Mouse (Mus musculus) neural tube, embryonic 11.5 days (tissue): Measurements from ENCODE around the gene Zfp280d. TPM values are rescaled to one million over a fixed set of nuclear protein-coding genes. Genes with fewer than 3 reads are reported as not detected.

ENCODE experiments used
- ATAC-seq: fragments of 200-750 bp; cut with Nextera tagmentation; 2 replicates; pipeline ENCODE4 v1.8.0; 2017; ENCODE audit warnings: moderate number of reproducible peaks, mild to moderate bottlenecking, moderate TSS enrichment, moderate library complexity; ENCODE audit not compliant: insufficient read depth, low FRiP score, low TSS enrichment
- DNase-seq: peaks from one replicate; pipeline ENCODE4 v3.0.0-alpha.2; 2015; ENCODE audit warnings: low spot score
- H3K27ac ChIP-seq: fragments of 300-500 bp; sonication (generic); 2 replicates; pipeline ENCODE4 v1.5.1; 2014; ENCODE audit warnings: low read depth, mild to moderate bottlenecking, low read length
- H3K27me3 ChIP-seq: fragments of 300-500 bp; sonication (generic); 2 replicates; pipeline ENCODE4 v1.6.1; 2014; ENCODE audit warnings: mild to moderate bottlenecking, low read length, mixed read lengths; ENCODE audit not compliant: control insufficient read depth, insufficient read depth
- H3K36me3 ChIP-seq: fragments of 300-500 bp; sonication (generic); 2 replicates; pipeline ENCODE4 v1.6.1; 2014; ENCODE audit warnings: mild to moderate bottlenecking, low read length, moderate library complexity, mixed read lengths; ENCODE audit not compliant: control insufficient read depth, insufficient read depth
- H3K4me1 ChIP-seq: fragments of 300-500 bp; sonication (generic); 2 replicates; pipeline ENCODE4 v1.6.1; 2014; ENCODE audit warnings: low read length, mixed read lengths; ENCODE audit not compliant: control insufficient read depth, insufficient read depth
- H3K4me2 ChIP-seq: fragments of 300-500 bp; sonication (generic); 2 replicates; pipeline ENCODE4 v1.6.1; 2014; ENCODE audit warnings: low read depth, mild to moderate bottlenecking, moderate library complexity
- H3K4me3 ChIP-seq: fragments of 300-500 bp; sonication (generic); 2 replicates; pipeline ENCODE4 v1.5.1; 2014; ENCODE audit warnings: low read depth, low read length
- H3K9ac ChIP-seq: fragments of 300-500 bp; sonication (generic); 2 replicates; pipeline ENCODE4 v1.6.1; 2014; ENCODE audit warnings: mild to moderate bottlenecking, low read length
- H3K9me3 ChIP-seq: fragments of 300-500 bp; sonication (generic); 2 replicates; pipeline ENCODE4 v1.6.1; 2016; ENCODE audit warnings: low read length; ENCODE audit not compliant: control insufficient read depth
- WGBS: fragments of 180-500 bp; shearing (Covaris S2); extraction: QIAGEN DNeasy Blood & Tissue Kit; methylation state at CpG from one replicate; pipeline ENCODE4 v1.1.7; 2014; 5-methylcytosine and 5-hydroxymethylcytosine counted together
- polyA plus RNA-seq: library from polyadenylated mRNA; unstranded; fragments of >200 nt; fragmentation: Nextera tagmentation; extraction: Ambion mirVana; gene quantifications from 2 replicates; pipeline ENCODE4 v1.2.1, GENCODE M21; 2014

Zfp280d gene
- polyA plus RNA-seq, 1 experiment from 2014 or later, result 50.6 TPM

DNA sequence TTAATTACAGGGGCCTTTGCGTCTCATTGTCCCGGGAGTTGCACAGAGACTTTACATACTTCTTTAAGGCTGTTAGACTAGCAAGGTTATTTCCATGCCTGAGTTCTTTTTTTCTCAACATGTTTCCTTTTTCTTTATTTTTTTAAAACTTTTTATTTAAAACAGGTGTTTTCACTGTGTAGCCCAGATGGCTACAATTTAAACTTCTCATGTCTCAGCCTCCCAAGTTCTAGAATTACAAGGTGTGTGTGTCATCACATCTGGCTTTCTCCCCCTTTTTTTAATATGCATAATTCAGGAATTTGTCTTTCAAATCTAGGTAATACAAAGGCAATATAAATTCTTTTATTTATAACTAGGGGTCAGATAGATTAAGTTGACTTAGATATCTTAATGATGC is 58.6 kb downstream of the Zfp280d start:
- H3K36me3 ChIP-seq, result no peaks in the 10 kb centered on the region; the same call in 1 of the 2 replicates
- ATAC-seq, result no peak
- no peaks in the 10 kb centered on the region for H3K27me3 ChIP-seq
- no peak overlapping the region for H3K4me3 ChIP-seq
- H3K9me3 ChIP-seq, result no peaks in the 10 kb centered on the region
- no peaks in the 10 kb centered on the region for H3K4me1 ChIP-seq
- H3K27ac ChIP-seq, result no peak overlapping the region
- 82% methylated on average over 2 of the region's 2 CpGs for WGBS
- no peak overlapping the region for H3K9ac ChIP-seq
- no peak for DNase-seq
- H3K4me2 ChIP-seq, result no peak overlapping the region

DNA sequence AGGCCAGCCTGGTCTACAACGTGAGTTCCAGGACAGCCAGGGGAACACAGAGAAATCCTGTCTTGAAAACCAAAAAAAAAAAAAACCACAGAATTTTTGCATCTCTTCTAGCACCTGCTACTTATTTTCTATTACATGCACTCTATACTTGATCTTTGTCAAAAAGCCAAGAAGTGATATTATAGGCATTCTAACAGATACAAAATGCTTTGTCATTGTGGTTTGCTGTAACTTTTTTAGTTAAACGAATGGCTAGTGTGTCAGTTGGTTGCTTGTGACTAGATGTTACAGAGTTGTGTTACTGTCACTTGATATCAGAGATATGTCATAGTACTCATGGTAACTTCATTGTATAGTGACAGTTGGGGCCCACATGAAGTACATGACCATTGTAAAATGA is 61.4 kb downstream of the Zfp280d start:
- no peaks in the 10 kb centered on the region for H3K9me3 ChIP-seq
- H3K36me3 ChIP-seq, result no peaks in the 10 kb centered on the region; the same call in 1 of the 2 replicates

GRCm38 (mm10) chr9:72339119-72339518 is 64.5 kb downstream of the Zfp280d start:
- Histone ChIP-seq H3K4me2 (no peak overlapping the region), H3K27ac (no peak overlapping the region), H3K9me3 (no peaks in the 10 kb centered on the region), H3K27me3 (no peaks in the 10 kb centered on the region), H3K4me3 (no peak overlapping the region), H3K4me1 (no peaks in the 10 kb centered on the region), H3K36me3 (no peaks in the 10 kb centered on the region; the same call in 1 of the 2 replicates), H3K9ac (no peak overlapping the region)
- no peak for DNase-seq
- no peak for ATAC-seq
- 95% methylated on average over 2 of the region's 2 CpGs for WGBS

More for the DNA sequence above, 61.4 kb downstream of the Zfp280d start:
- no peaks in the 10 kb centered on the region for H3K27me3 ChIP-seq
- WGBS, result 93% methylated on average over 2 of the region's 2 CpGs
- no peak for DNase-seq
- H3K4me1 ChIP-seq, result no peaks in the 10 kb centered on the region
- no peak overlapping the region for H3K27ac ChIP-seq
- no peak overlapping the region for H3K4me3 ChIP-seq
- ATAC-seq, result no peak
- no peak overlapping the region for H3K9ac ChIP-seq
- H3K4me2 ChIP-seq, result no peak overlapping the region

GRCm38 (mm10) chr9:72343844-72344243 is 69.2 kb downstream of the Zfp280d start:
- no peak overlapping the region for H3K4me3 ChIP-seq
- no peaks in the 10 kb centered on the region for H3K27me3 ChIP-seq
- no peak for ATAC-seq
- no peaks in the 10 kb centered on the region for H3K4me1 ChIP-seq
- H3K9me3 ChIP-seq, result no peaks in the 10 kb centered on the region
- no peak overlapping the region for H3K27ac ChIP-seq
- H3K9ac ChIP-seq, result no peak overlapping the region
- DNase-seq, result no peak
- no peaks in the 10 kb centered on the region for H3K36me3 ChIP-seq
- H3K4me2 ChIP-seq, result no peak overlapping the region

DNA sequence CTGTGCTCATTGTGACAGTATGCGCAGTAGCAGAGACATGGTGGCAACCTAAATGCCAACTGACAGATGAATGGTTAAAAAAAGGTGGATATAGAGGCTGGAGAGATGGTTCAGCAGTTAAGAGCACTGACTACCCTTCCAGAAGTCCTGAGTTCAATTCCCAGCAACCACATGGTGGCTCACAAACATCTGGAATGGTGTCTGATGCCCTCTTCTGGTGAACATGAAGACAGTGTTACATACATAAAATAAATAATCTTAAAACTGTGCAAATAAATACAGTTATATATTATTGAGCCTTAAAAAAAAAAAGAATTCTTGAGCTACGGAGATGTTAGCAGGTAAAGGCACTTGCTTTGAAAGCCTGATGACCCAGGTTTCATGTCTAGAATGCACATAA is 97.7 kb downstream of the Zfp280d start:
- no peak overlapping the region for H3K4me2 ChIP-seq
- H3K36me3 ChIP-seq, result no peaks in the 10 kb centered on the region
- 92% methylated on average over 2 of the region's 2 CpGs for WGBS
- no peak overlapping the region for H3K4me3 ChIP-seq
- no peak for DNase-seq
- no peak overlapping the region for H3K27ac ChIP-seq
- H3K4me1 ChIP-seq, result no peaks in the 10 kb centered on the region
- H3K27me3 ChIP-seq, result no peaks in the 10 kb centered on the region
- no peak overlapping the region for H3K9ac ChIP-seq
- ATAC-seq, result no peak
- H3K9me3 ChIP-seq, result no peaks in the 10 kb centered on the region

DNA sequence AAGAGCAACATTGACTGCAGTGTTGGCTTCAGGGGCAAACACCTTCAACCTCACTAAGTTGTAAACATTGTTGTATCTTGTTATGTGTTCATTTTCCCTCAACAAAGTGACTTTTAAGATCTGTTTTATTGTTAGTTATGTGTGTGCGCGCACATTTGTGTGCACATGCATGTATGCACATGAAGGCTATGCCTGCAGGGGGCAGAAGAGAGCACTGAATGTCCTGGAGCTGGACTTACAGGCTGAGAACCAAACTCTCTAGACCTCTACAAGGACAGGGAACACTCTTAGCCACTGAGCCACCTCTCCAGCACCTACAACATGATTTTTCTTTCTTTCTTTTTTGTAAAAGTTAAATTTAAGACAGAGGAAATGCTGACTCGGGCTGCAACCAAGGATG is 99.4 kb downstream of the Zfp280d start:
- no peak overlapping the region for H3K4me3 ChIP-seq
- H3K36me3 ChIP-seq, result no peaks in the 10 kb centered on the region
- H3K4me2 ChIP-seq, result no peak overlapping the region
- H3K27ac ChIP-seq, result no peak overlapping the region
- DNase-seq (no peak), ATAC-seq (no peak)
- no peaks in the 10 kb centered on the region for H3K27me3 ChIP-seq
- WGBS, result 93% methylated on average over 3 of the region's 3 CpGs
- no peaks in the 10 kb centered on the region for H3K9me3 ChIP-seq
- no peak overlapping the region for H3K9ac ChIP-seq
- H3K4me1 ChIP-seq, result no peaks in the 10 kb centered on the region

- H3K4me3 ChIP-seq, result no peak overlapping the region
- H3K9ac ChIP-seq, result no peak overlapping the region
- no peak overlapping the region for H3K4me2 ChIP-seq
- ATAC-seq, result no peak
- WGBS, result 80% methylated on average over 4 of the region's 4 CpGs
- no peak for DNase-seq
- no peak overlapping the region for H3K27ac ChIP-seq
- H3K4me1 ChIP-seq, result no peaks in the 10 kb centered on the region
- no peaks in the 10 kb centered on the region for H3K27me3 ChIP-seq
- H3K9me3 ChIP-seq, result no peaks in the 10 kb centered on the region
- H3K36me3 ChIP-seq, result no peaks in the 10 kb centered on the region
Observed at GRCm38 (mm10) chr9:72374996-72375395, 100.3 kb downstream of the Zfp280d start.

DNA sequence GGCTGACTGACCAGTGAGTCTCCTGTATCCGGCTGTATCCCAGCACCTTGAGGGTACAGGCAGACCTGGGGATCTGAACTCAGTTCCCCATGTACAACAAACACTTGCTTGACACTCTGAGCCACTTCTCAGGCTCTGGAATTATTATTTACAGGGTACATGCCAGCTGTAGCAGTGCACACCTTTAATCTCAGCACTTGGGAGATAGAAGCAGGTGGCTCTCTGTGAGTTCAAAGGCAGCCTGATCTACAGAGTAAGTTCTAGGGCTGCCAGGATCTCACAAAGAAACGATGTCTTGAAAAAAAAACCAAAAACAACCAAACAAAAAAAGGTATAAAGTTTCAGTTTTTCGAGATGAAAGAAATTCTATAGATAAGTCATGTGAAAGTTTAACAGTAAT is 101.0 kb downstream of the Zfp280d start:
- Histone ChIP-seq H3K27me3 (no peaks in the 10 kb centered on the region), H3K9me3 (no peaks in the 10 kb centered on the region), H3K36me3 (no peaks in the 10 kb centered on the region), H3K4me2 (no peak overlapping the region), H3K9ac (no peak overlapping the region), H3K4me1 (no peaks in the 10 kb centered on the region), H3K27ac (no peak overlapping the region), H3K4me3 (no peak overlapping the region)
- DNase-seq, result no peak
- no peak for ATAC-seq
- WGBS, result 83% methylated on average over 3 of the region's 3 CpGs

DNA sequence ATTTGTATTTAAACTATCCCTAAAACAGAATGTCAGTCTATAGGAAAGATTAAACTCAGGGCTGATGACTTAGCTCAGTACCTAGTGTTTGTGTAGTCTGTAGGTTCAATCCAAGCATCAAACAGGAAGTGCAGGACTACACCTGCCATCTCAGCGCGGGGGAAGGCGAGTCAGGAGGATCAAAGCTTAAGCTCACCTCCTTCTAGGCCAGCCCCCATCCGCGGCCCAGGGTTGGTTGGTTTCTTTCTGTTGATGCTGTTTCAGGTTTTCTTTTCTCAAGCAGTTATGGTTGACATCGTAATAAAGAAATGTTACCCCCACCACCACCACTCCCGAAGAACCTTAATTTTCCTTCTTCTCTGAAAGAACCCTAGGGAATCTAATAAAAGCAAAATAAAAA is 111.1 kb downstream of the Zfp280d start:
- H3K27me3 ChIP-seq, result no peaks in the 10 kb centered on the region
- 82% methylated on average over 7 of the region's 7 CpGs for WGBS
- H3K4me3 ChIP-seq, result no peak overlapping the region
- no peaks in the 10 kb centered on the region for H3K4me1 ChIP-seq
- H3K27ac ChIP-seq, result no peak overlapping the region
- DNase-seq, result no peak
- no peak overlapping the region for H3K4me2 ChIP-seq
- no peak for ATAC-seq
- H3K36me3 ChIP-seq, result no peaks in the 10 kb centered on the region
- no peak overlapping the region for H3K9ac ChIP-seq
- H3K9me3 ChIP-seq, result no peaks in the 10 kb centered on the region
